Mouse (Mus musculus) MEL (cell line): Measurements from ENCODE around the gene Ankrd34a.

ENCODE experiments used
- CHD2 ChIP-seq: IDR thresholded peaks from 2 replicates; pipeline ENCODE4 v1.6.1; 2011; ENCODE audit warnings: low read length, improper control_type of control experiment
- CTCF ChIP-seq, 3 experiments: IDR thresholded peaks in 2 of 3; conservative IDR thresholded peaks in 1 of 3; 2 replicates each; pipeline ENCODE4 v1.5.1; 2011 to 2012; ENCODE audit warnings: low read length in 3 of 3, low read depth in 2 of 3, mild to moderate bottlenecking in 2 of 3, improper control_type of control experiment in 1 of 3, inconsistent platforms in 1 of 3, mixed read lengths in 1 of 3, moderate library complexity in 1 of 3; ENCODE audit not compliant: control insufficient read depth in 1 of 3, insufficient read depth in 1 of 3, poor library complexity in 1 of 3, severe bottlenecking in 1 of 3
- EP300 ChIP-seq, 2 experiments: IDR thresholded peaks; 2 replicates each; pipeline ENCODE4 v1.6.1; 2011; ENCODE audit warnings: improper control_type of control experiment in 2 of 2, low read length in 2 of 2, low read depth in 1 of 2, mild to moderate bottlenecking in 1 of 2
- GATA1 ChIP-seq: IDR thresholded peaks from 2 replicates; pipeline ENCODE4 v1.6.1; 2011; ENCODE audit warnings: low read depth, low read length, improper control_type of control experiment
- NRF1 ChIP-seq: IDR thresholded peaks from 2 replicates; pipeline ENCODE4 v1.6.1; 2014; ENCODE audit warnings: low read depth, mild to moderate bottlenecking, inconsistent platforms, low read length, improper control_type of control experiment, moderate library complexity; ENCODE audit not compliant: poor library complexity, insufficient read depth, severe bottlenecking
- POLR2A ChIP-seq, 2 experiments: IDR thresholded peaks; 2 replicates each; pipeline ENCODE4 v1.6.1; 2011 to 2012; ENCODE audit warnings: low read length in 2 of 2, mild to moderate bottlenecking in 2 of 2, control low read depth in 1 of 2, improper control_type of control experiment in 1 of 2, low read depth in 1 of 2, moderate library complexity in 1 of 2; ENCODE audit not compliant: control insufficient read depth in 1 of 2, insufficient read depth in 1 of 2, poor library complexity in 1 of 2
- RAD21 ChIP-seq: IDR thresholded peaks from 2 replicates; pipeline ENCODE4 v1.6.1; 2011; ENCODE audit warnings: mild to moderate bottlenecking, low read depth, low read length, improper control_type of control experiment
- SIN3A ChIP-seq: IDR thresholded peaks from 2 replicates; pipeline ENCODE4 v1.6.1; 2012; ENCODE audit warnings: low read length, improper control_type of control experiment, inconsistent platforms
- USF1 ChIP-seq: IDR thresholded peaks from 2 replicates; pipeline ENCODE4 v1.6.1; 2014; ENCODE audit warnings: low read depth, mild to moderate bottlenecking, inconsistent platforms, low read length, improper control_type of control experiment, moderate library complexity
- USF2 ChIP-seq, 2 experiments: IDR thresholded peaks; 2 replicates each; pipeline ENCODE4 v1.6.1; 2011 to 2012; ENCODE audit warnings: improper control_type of control experiment in 2 of 2, low read length in 2 of 2, borderline replicate concordance in 1 of 2, inconsistent platforms in 1 of 2, low read depth in 1 of 2, mild to moderate bottlenecking in 1 of 2; ENCODE audit not compliant: insufficient read depth in 1 of 2
- ZMIZ1 ChIP-seq: IDR thresholded peaks from 2 replicates; pipeline ENCODE4 v1.6.1; 2012; ENCODE audit warnings: low read depth, mild to moderate bottlenecking, inconsistent platforms, low read length, improper control_type of control experiment, moderate library complexity

DNA sequence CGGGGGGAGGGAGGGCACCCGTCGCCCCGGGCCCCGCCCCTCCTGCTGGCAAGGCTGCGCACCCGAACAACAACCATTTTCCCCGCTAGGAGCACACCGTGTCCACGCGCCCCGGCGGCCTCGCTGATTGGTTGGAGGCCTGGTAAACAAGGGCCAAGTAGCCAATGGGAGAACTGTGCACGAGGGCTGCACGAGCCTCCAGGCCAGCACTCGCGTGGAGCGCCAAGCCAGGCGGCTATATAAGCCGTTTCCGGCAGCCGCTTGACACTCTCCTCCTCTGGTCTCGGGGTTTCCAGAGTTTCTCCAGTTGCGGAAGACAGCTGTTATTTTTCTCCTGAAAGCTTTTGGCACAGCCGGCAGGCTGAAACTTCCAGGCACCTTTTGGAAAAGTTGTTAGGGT lies 38.7 kb upstream of the Ankrd34a start, which contains the start of gene Txnip:
- no peak for TF ChIP-seq EP300 (IDR thresholded peaks at IDR 0.05; ENCODE audit: low read depth in 1 of 2, low read length in 2 of 2)
- no peak for TF ChIP-seq USF2 (IDR thresholded peaks at IDR 0.05; ENCODE audit: borderline replicate concordance in 1 of 2, insufficient read depth in 1 of 2, low read depth in 1 of 2, low read length in 2 of 2)
- no peak for TF ChIP-seq USF1
- TF ChIP-seq CTCF (IDR thresholded peaks at IDR 0.05 in 2 of 3, conservative IDR thresholded peaks at IDR 0.05 in 1 of 3; ENCODE audit: control insufficient read depth in 1 of 3, insufficient read depth in 1 of 3, low read depth in 2 of 3, low read length in 3 of 3, poor library complexity in 1 of 3, severe bottlenecking in 1 of 3) = no peak
- no peak for TF ChIP-seq POLR2A (IDR thresholded peaks at IDR 0.05; ENCODE audit: control insufficient read depth in 1 of 2, insufficient read depth in 1 of 2, low read depth in 1 of 2, low read length in 2 of 2, poor library complexity in 1 of 2)
- no peak for TF ChIP-seq SIN3A
- no peak for TF ChIP-seq CHD2
- no peak for TF ChIP-seq RAD21
- TF ChIP-seq GATA1 = no peak
- TF ChIP-seq ZMIZ1 = no peak
- TF ChIP-seq NRF1 = no peak
